Mouse (Mus musculus): ENCODE data around the gene Cylc1. TPM values are rescaled to one million over a fixed set of nuclear protein-coding genes. Genes with fewer than 3 reads are reported as not detected.

Cylc1 gene
- polyA plus RNA-seq (2011; ENCODE audit: insufficient read length, low read depth, missing spikeins) = not detected in 2 replicates

DNA sequence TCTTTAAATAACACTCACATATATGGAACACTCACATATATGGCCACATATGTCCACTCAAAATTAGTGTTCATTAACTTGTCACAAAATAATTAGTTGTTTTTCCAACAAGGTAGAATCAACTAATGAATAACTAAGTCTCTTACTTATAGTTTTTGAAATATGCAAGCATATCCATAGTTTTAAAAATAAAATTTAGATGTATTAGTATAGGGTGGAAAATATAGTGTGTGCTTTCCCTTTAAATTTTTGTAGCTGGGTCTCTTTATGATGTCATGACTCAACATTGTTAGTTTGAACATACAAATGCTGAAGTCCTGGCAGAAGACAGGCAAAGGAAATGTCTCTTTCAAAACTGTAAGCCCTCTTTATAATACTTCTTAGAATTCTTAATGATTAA, at the start of gene Cylc1:
TSS of gene Cylc1 (plus strand) at position 301 of the 400 bp plus-strand sequence.
- H3K27ac ChIP-seq (ENCODE audit: insufficient read depth, low read length) = no peak within 1 kb of the TSS
- H3K4me3 ChIP-seq (ENCODE audit: insufficient read depth, low read length) = no peak within 1 kb of the TSS
- TF ChIP-seq CTCF (IDR thresholded peaks at IDR 0.05; ENCODE audit: borderline replicate concordance, insufficient read depth, low read length) (no peak), POLR2A (IDR thresholded peaks at IDR 0.05; ENCODE audit: low read depth, low read length) (no peak)
- H3K4me1 ChIP-seq (ENCODE audit: control insufficient read depth, insufficient read depth, low read length) = no peaks in the 10 kb centered on the region

- Histone ChIP-seq H3K4me3 (ENCODE audit: insufficient read depth, low read length) (no peak overlapping the region), H3K4me1 (ENCODE audit: control insufficient read depth, insufficient read depth, low read length) (no peaks in the 10 kb centered on the region), H3K27ac (ENCODE audit: insufficient read depth, low read length) (no peak overlapping the region)
- TF ChIP-seq POLR2A (IDR thresholded peaks at IDR 0.05; ENCODE audit: low read depth, low read length) = no peak
- no peak for TF ChIP-seq CTCF (IDR thresholded peaks at IDR 0.05; ENCODE audit: borderline replicate concordance, insufficient read depth, low read length)
Observed at GRCm38 (mm10) chrX:111078680-111079079, 31.5 kb upstream of the Cylc1 start.

DNA sequence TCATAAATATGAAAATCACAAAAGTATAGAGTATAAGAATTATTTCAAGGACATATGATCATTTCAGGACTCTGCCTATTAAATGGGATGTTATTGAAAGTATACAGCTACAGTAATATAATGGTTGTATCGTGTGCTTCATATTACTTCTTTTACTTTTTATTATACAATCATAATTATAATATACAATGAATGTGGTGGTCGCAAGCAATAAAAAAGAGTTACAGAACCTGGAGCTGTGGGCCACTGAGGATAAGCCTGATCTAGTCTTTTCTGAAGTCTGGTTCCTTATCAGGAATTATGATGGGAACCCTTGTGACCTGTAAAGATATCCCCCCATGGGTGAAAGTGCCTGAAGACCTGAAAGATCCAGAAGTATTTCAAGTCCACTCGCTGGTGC, 57.8 kb downstream of the Cylc1 start, which contains the start of gene Gm10112:
TSS of gene Gm10112 (plus strand) at position 301 of the 400 bp plus-strand sequence.
- no peak for TF ChIP-seq CTCF (IDR thresholded peaks at IDR 0.05; ENCODE audit: borderline replicate concordance, insufficient read depth, low read length)
- no peak for TF ChIP-seq POLR2A (IDR thresholded peaks at IDR 0.05; ENCODE audit: low read depth, low read length)
- Histone ChIP-seq H3K27ac (ENCODE audit: insufficient read depth, low read length) (no peak within 1 kb of the TSS), H3K4me3 (ENCODE audit: insufficient read depth, low read length) (no peak within 1 kb of the TSS), H3K4me1 (ENCODE audit: control insufficient read depth, insufficient read depth, low read length) (no peaks in the 10 kb centered on the region)

Other genes starting within 250 kb of the Cylc1 start
- gene Gm10112, start 57.9 kb downstream of the Cylc1 start, polyA plus RNA-seq (2011; ENCODE audit: insufficient read length, low read depth, missing spikeins) = not detected in 2 replicates